Mouse (Mus musculus) cerebellum, postnatal 10 days (tissue): ENCODE results near the gene Gm20388.
A peak's percentile ranks its signal among the peaks of the same experiment; 100 is the strongest.

Experiments
- DNase-seq, 2 experiments: peaks; one replicate each; pipeline ENCODE4 v3.0.0; 2021; ENCODE audit warnings: mixed read lengths in 2 of 2

The Gm20388 gene

DNA sequence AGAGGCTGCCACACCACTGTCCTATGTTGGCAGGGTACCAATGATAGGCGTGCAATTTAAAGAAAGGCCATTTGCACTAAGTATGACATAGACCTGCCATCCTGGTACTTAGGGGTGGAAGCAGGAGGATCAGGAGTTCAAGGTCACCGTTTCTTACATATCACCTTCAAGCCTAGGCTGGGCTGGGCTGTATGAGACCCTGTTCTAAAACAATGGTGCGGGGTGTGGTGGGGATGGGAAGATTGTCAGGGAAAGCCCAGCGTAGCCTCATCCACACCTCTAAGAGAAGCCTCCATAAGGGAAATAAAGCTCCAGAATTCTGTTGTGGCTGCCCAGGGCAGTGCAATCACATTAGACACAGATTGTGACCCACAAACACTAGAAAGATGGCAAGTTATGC is 4324.9 kb downstream of the Gm20388 start:
- DNase-seq: no peak

GRCm38 (mm10) chr8:124239350-124239749 is 4328.7 kb downstream of the Gm20388 start:
- DNase-seq: no peak

DNA sequence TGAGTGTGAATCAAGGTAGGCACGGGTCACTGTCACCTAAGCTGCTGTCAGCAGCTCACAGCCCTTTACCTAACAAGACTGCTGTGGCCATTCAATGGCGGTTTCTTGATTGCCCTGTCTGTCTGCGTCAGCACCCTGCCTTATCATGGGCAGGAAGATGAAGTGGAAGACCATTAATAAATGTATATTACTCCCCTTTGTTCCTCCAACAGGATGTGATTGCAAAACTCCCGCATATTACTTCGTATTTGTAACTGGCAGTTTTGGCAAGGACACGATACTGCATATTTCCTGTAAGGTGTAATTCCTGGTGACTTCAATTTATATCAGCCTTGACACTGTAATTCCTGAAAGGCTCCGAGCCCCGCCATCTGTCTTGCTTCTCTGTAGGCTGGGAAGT is 4330.3 kb downstream of the Gm20388 start:
- no peak for DNase-seq

- no peak for DNase-seq
Measured at GRCm38 (mm10) chr8:124242208-124242607, 4331.6 kb downstream of the Gm20388 start.

- DNase-seq: no peak
Measured at GRCm38 (mm10) chr8:124242913-124243312, 4332.3 kb downstream of the Gm20388 start.

DNA sequence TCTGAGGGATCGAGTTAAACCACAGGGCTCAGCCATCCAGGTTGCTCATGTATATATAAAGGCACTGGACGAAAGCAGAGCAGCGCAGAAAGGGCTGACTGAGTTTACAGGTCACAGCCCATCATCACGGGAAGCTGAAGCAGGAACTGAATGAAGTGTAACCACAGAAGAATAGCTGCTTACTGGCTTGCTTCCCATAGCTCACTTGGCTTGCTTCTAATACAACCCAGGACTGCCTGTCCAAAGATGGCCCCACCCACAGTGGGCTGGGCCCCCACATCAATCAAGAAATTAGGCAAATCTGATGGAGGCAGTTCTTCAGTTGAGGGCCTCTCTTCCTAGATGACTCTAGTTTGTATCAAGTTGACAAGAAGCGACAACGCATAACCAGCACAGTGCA is 4336.9 kb downstream of the Gm20388 start:
- no peak for DNase-seq

- no peak for DNase-seq
Measured at GRCm38 (mm10) chr8:124248688-124249087, 4338.0 kb downstream of the Gm20388 start.

- DNase-seq: no peak
Measured at GRCm38 (mm10) chr8:124250255-124250654, 4339.6 kb downstream of the Gm20388 start.

DNA sequence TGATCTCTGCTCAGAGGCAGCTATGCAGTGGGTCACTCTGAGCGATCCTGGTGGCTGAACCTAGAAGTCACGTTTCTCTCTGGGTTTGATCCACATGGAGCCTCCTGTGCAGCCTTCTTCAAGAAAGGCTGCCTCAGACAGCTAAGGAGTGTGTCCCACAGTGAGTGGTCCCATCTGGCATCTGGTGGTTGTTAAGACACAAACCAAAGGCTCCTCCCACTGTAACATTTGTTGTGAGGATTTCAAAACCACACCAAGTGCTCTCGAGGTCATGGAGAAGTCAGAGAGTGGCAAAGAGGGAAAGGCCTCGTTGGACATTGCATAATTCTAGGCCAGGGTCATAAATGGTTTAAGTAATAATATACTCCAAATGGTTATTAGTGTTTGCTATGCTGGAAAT is 4340.1 kb downstream of the Gm20388 start:
- DNase-seq: peak in 1 of 2 experiments; percentile 7

GRCm38 (mm10) chr8:124252533-124252950 is 4341.9 kb downstream of the Gm20388 start:
- DNase-seq: no peak

- DNase-seq: no peak
Measured at GRCm38 (mm10) chr8:124253939-124254338, 4343.3 kb downstream of the Gm20388 start.

GRCm38 (mm10) chr8:124256841-124257240 is 4346.2 kb downstream of the Gm20388 start:
- no peak for DNase-seq

DNA sequence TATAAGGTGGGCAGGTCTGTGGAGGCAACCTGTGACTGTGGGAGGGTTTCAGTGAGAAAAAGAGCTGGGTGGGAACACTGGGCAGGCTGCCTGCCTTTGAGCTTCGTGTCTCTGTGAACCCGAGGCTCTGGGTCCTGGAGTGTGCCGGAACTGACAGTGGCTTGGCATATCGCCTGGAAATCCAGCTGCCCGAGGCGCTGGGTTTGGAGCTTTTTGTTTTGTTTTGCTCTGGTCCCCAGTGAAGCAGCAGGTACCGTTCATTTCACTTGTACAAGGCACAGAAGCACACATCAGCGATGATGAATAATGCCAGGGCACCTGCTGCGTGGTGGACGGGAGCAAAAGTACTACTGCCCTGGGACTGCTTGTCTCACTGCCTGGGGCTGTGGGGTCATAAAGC is 4346.7 kb downstream of the Gm20388 start:
- peak; percentile 78 for DNase-seq

DNA sequence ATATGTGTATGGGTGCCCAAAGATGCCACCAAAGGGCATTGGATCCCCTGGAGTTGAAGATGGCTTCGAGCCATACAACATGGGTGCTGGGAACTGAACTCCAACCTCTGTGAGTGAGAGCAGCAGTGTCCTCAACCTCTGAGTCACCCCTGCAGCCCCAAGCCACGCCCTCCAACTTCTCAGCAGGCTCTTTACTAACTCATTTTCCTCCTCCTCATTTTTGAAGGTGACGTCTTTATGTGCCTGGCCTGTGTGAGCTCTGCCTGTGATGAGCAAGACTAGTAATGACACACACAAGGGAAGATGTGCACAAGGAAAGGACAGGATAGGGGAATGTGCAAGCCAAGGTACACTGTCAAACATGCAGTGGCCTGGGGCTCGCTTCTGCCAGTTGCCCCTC is 4348.5 kb downstream of the Gm20388 start:
- no peak for DNase-seq

GRCm38 (mm10) chr8:124259925-124260324 is 4349.3 kb downstream of the Gm20388 start:
- no peak for DNase-seq

- no peak for DNase-seq
Measured at GRCm38 (mm10) chr8:124260371-124260770, 4349.7 kb downstream of the Gm20388 start.

GRCm38 (mm10) chr8:124263058-124263457 is 4352.4 kb downstream of the Gm20388 start:
- no peak for DNase-seq

DNA sequence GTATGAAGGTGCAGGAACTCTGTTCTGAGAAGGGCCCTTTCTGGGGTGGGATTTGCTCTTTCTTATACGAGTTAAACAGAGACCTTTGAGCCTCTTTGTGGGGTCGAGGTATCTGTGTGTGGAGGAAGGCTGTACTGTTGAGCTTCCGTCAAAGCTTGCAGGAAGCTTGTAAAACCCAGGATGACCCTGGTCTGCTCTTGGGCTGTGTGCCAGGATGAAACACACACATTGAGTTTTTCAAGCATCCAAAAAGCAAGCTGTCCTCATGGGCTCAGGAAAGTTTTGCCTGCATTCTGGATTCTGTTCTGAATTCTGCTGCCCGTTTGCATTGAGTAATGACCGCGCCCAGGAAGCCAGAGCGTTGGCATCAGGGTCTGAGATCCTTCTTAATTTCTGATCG is 4353.4 kb downstream of the Gm20388 start:
- DNase-seq: no peak

DNA sequence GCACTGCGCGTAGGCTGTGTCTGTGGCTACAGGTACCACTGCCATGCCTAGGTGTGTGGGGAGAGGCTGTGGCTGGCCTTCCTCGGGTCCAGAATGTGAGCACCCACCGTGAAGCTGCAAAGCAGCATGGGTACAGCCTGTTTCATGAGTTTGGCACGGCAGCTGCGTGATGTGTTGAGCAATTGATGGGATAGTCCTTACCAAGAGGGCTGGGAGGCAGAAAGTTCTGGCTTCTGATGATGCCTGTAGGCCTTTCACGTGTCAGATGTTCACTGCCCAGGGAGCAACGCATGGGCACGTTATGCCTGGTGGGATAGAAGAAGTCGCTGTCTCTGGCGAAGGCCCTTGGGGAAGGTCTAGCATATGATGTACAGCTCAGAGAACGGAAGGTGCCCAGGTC is 4354.0 kb downstream of the Gm20388 start:
- peak in 1 of 2 experiments; percentile 26 for DNase-seq

- no peak for DNase-seq
Measured at GRCm38 (mm10) chr8:124265130-124265529, 4354.5 kb downstream of the Gm20388 start.

DNA sequence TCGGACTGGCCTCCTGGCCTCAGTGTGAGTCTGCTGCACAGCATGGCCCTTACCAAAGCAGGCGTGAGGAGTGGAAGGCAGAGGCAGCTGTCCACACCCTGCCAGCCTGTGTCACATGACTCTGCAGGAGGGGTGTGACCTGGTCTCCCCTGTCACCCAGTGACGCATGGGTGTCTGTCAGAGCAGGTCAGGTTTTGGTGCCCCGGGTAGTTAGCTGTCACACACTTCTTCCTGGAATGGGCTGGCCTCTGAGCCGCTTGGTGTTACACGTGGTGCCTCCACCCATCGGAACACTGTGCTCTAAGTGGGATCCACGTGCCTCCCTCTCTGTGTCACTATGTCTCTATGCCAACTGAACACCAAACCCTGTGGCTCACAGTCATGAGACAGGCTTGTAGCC is 4355.2 kb downstream of the Gm20388 start:
- DNase-seq: no peak

GRCm38 (mm10) chr8:124267206-124267605 is 4356.6 kb downstream of the Gm20388 start:
- no peak for DNase-seq

GRCm38 (mm10) chr8:124270504-124270903 is 4359.9 kb downstream of the Gm20388 start:
- DNase-seq: no peak

- DNase-seq: no peak
Measured at GRCm38 (mm10) chr8:124270904-124271303, 4360.3 kb downstream of the Gm20388 start.

GRCm38 (mm10) chr8:124271518-124271917 is 4360.9 kb downstream of the Gm20388 start:
- DNase-seq: no peak

GRCm38 (mm10) chr8:124272792-124273191 is 4362.2 kb downstream of the Gm20388 start:
- DNase-seq: no peak
